Mouse (Mus musculus) gastrocnemius, postnatal 14 days (tissue): ENCODE results near the gene Olfr71. TPM values are rescaled to one million over a fixed set of nuclear protein-coding genes. Genes with fewer than 3 reads are reported as not detected.
A peak's percentile ranks its signal among the peaks of the same experiment; 100 is the strongest.

Experiments
- DNase-seq: peaks from one replicate; pipeline ENCODE4 v3.0.0; 2021; ENCODE audit warnings: mixed read lengths
- intact Hi-C: fragments of 180-260 bp; cut with DNase I; formaldehyde crosslinking; loops from one replicate; pipeline ENCODE4 v1.15.1; 2025; ENCODE audit warnings: low total_unique reads
- total RNA-seq, 2 experiments: library from RNA; stranded (reverse); gene quantifications; 2 replicates each; pipeline ENCODE4 v1.2.3; 2021

Olfr71 gene
- total RNA-seq, 2 experiments from 2014 or later: not detected

GRCm38 (mm10) chr4:43720491-43721228, 10.6 kb upstream of the Olfr71 start:
- no peak for DNase-seq
- intact Hi-C loops: no loop called here

- DNase-seq: no peak
- intact Hi-C loops: loop anchor here (5.0 kb wide), 1 partner anchor 41 kb away; no protein-coding TSS in a partner anchor
Observed at GRCm38 (mm10) chr4:43713652-43714219, 3.7 kb upstream of the Olfr71 start.

- peak; percentile 83 for DNase-seq
Observed at GRCm38 (mm10) chr4:43711821-43712220, 1.8 kb upstream of the Olfr71 start.

GRCm38 (mm10) chr4:43705991-43706390, 4.1 kb downstream of the Olfr71 start:
- intact Hi-C loops: no loop called here
- no peak for DNase-seq

More at GRCm38 (mm10) chr4:43711821-43712220, 1.8 kb upstream of the Olfr71 start:
- intact Hi-C loops: loop anchor here (2.0 to 5.0 kb wide), 2 partner anchors 40 to 81 kb away; partner anchors contain the start of gene Npr2

GRCm38 (mm10) chr4:43703851-43704250, 6.2 kb downstream of the Olfr71 start:
- intact Hi-C loops: no loop called here
- no peak for DNase-seq

- DNase-seq: no peak
- intact Hi-C loops: no loop called here
Observed at GRCm38 (mm10) chr4:43703439-43703838, 6.6 kb downstream of the Olfr71 start.

- no peak for DNase-seq
- intact Hi-C loops: no loop called here
Observed at GRCm38 (mm10) chr4:43700707-43701106, 9.3 kb downstream of the Olfr71 start, which contains the start of gene Olfr70. Gene Olfr70 (minus strand): TSS chr4:43700807.

- intact Hi-C loops: no loop called here
- DNase-seq: no peak
Observed at GRCm38 (mm10) chr4:43696561-43696960, 13.5 kb downstream of the Olfr71 start.

- intact Hi-C loops: no loop called here
- peak; percentile 76 for DNase-seq
Observed at GRCm38 (mm10) chr4:43695249-43695671, 14.8 kb downstream of the Olfr71 start.

GRCm38 (mm10) chr4:43694439-43695248, 15.4 kb downstream of the Olfr71 start:
- intact Hi-C loops: no loop called here
- DNase-seq: no peak

GRCm38 (mm10) chr4:43693806-43694241, 16.2 kb downstream of the Olfr71 start:
- intact Hi-C loops: no loop called here
- peak; percentile 28 for DNase-seq

GRCm38 (mm10) chr4:43691026-43691425, 19.0 kb downstream of the Olfr71 start:
- intact Hi-C loops: no loop called here
- DNase-seq: no peak

- intact Hi-C loops: no loop called here
- DNase-seq: no peak
Observed at GRCm38 (mm10) chr4:43690021-43690420, 20.0 kb downstream of the Olfr71 start.

- intact Hi-C loops: no loop called here
- peak; percentile 64 for DNase-seq
Observed at GRCm38 (mm10) chr4:43679416-43680043, 30.5 kb downstream of the Olfr71 start.

- intact Hi-C loops: no loop called here
- no peak for DNase-seq
Observed at GRCm38 (mm10) chr4:43678541-43678940, 31.5 kb downstream of the Olfr71 start.

- DNase-seq: no peak
- intact Hi-C loops: no loop called here
Observed at GRCm38 (mm10) chr4:43675608-43676007, 34.4 kb downstream of the Olfr71 start.

- no peak for DNase-seq
- intact Hi-C loops: loop anchor here (5.0 kb wide), 1 partner anchor 37 kb away; the partner anchor contains the start of gene Olfr71
Observed at GRCm38 (mm10) chr4:43674974-43675373, 35.1 kb downstream of the Olfr71 start.

GRCm38 (mm10) chr4:43673703-43674102, 36.4 kb downstream of the Olfr71 start:
- intact Hi-C loops: loop anchor here (5.0 kb wide), 1 partner anchor 39 kb away; the partner anchor contains the start of gene Olfr71
- DNase-seq: no peak

GRCm38 (mm10) chr4:43672070-43672469, 38.0 kb downstream of the Olfr71 start:
- DNase-seq: peak; percentile 87
- intact Hi-C loops: loop anchor here (5.0 kb wide), 1 partner anchor 40 kb away; the partner anchor contains the start of gene Olfr71
